Mouse (Mus musculus) thymus, postnatal 25 days (tissue): ENCODE results near the gene Cacng6.

Source experiments
- DNase-seq: peaks from one replicate; pipeline ENCODE4 v3.0.0; 2022

The Cacng6 gene

GRCm38 (mm10) chr7:3472774-3473173 is 48.8 kb downstream of the Cacng6 start:
- no peak for DNase-seq

DNA sequence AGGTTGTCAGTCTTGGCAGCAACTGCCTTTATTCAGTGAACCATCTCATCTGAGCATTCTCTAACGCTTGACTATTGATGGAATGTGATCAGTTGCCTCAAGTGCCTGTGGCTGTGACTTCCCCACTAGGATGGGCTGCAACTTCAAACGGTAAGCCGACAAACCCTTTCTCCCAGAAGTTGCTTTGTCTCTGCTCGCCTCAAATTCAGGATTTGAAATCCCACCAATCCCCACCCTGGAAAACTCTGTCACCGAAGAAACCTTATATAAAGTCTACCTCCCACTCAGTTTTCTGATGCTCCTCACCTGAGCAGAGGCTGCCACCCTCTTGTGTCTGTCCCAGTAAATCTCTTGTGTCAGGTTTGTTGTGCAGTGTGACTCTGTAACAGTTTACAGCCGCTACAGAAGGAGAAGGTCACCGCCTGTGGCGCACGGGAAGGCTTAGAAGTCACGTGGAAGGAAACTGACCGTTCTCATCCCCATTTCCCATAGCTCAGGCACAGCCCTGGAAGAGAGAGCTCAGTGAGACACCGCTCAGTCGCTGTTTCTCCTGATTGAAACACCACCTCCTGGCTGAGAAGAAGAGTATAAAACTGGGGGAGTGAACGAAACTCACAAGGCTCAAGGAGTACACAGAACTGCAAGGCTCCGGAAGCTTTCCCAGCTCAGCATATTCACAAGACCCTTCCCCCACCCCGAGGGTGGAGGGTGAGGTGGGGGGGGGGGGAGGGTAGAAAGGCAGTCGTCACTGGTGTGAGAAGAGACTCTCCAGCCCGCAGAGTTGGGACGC is 50.5 kb downstream of the Cacng6 start:
- DNase-seq, result no peak

GRCm38 (mm10) chr7:3476728-3477127 is 52.7 kb downstream of the Cacng6 start:
- DNase-seq, result no peak

- DNase-seq, result no peak
Observed at GRCm38 (mm10) chr7:3481948-3482608, 58.1 kb downstream of the Cacng6 start.
